Mouse (Mus musculus): ENCODE measurements at regions not wholly inside any gene's neighbourhood (a gene's known extent, or its start where the extent isn't known, plus 50 kb on each side); places are given as distances from the start of the nearest gene placed in this dataset.

GRCm38 (mm10) chr16:95838886-95839430 is 137.1 kb downstream of the Ets2 start:
- no peak for DNase-seq

GRCm38 (mm10) chr16:95838478-95838846 is 136.6 kb downstream of the Ets2 start:
- DNase-seq = no peak

GRCm38 (mm10) chr16:95837723-95838477 is 136.0 kb downstream of the Ets2 start:
- no peak for DNase-seq

GRCm38 (mm10) chr16:95835941-95836340 is 134.1 kb downstream of the Ets2 start:
- DNase-seq = no peak

- DNase-seq = no peak
Observed at GRCm38 (mm10) chr16:95834556-95835288, 132.8 kb downstream of the Ets2 start.

- DNase-seq = no peak
Observed at GRCm38 (mm10) chr16:95833455-95833854, 131.6 kb downstream of the Ets2 start.

GRCm38 (mm10) chr16:95832346-95832739 is 130.5 kb downstream of the Ets2 start:
- DNase-seq = no peak

GRCm38 (mm10) chr16:95831566-95832345 is 129.9 kb downstream of the Ets2 start:
- DNase-seq = peak; percentile 54

- no peak for DNase-seq
Observed at GRCm38 (mm10) chr16:95827402-95827737, 125.5 kb downstream of the Ets2 start.

GRCm38 (mm10) chr16:95826681-95827401 is 125.0 kb downstream of the Ets2 start:
- DNase-seq = no peak

- DNase-seq = no peak
Observed at GRCm38 (mm10) chr16:95825723-95826122, 123.8 kb downstream of the Ets2 start.

- DNase-seq = peak; percentile 51
Observed at GRCm38 (mm10) chr16:95824720-95825534, 123.1 kb downstream of the Ets2 start.

- no peak for DNase-seq
Observed at GRCm38 (mm10) chr16:95823803-95824202, 121.9 kb downstream of the Ets2 start.

GRCm38 (mm10) chr16:95821080-95821479 is 119.2 kb downstream of the Ets2 start:
- DNase-seq = no peak

- DNase-seq = no peak
Observed at GRCm38 (mm10) chr16:95820606-95821005, 118.7 kb downstream of the Ets2 start.

- DNase-seq = no peak
Observed at GRCm38 (mm10) chr16:95820013-95820412, 118.1 kb downstream of the Ets2 start.

GRCm38 (mm10) chr16:95815966-95816365 is 114.1 kb downstream of the Ets2 start:
- DNase-seq = no peak

- DNase-seq = no peak
Observed at GRCm38 (mm10) chr16:95815206-95815731, 113.4 kb downstream of the Ets2 start.

GRCm38 (mm10) chr16:95814513-95815118 is 112.7 kb downstream of the Ets2 start:
- no peak for DNase-seq

- peak; percentile 44 for DNase-seq
Observed at GRCm38 (mm10) chr16:95811092-95811491, 109.2 kb downstream of the Ets2 start.
